Mouse (Mus musculus) embryonic fibroblast, embryonic 13.5 days (primary cell): ENCODE measurements around the gene Cops6.
A peak's percentile ranks its signal among the peaks of the same experiment; 100 is the strongest.

Experiments
- CTCF ChIP-seq: IDR thresholded peaks from 2 replicates; pipeline ENCODE4 v1.5.1; 2011; ENCODE audit warnings: mild to moderate bottlenecking, control low read depth, low read length, moderate library complexity, borderline replicate concordance; ENCODE audit not compliant: insufficient read depth
- POLR2A ChIP-seq: IDR thresholded peaks from 2 replicates; pipeline ENCODE4 v1.6.1; 2011; ENCODE audit warnings: low read depth, mild to moderate bottlenecking, control low read depth, low read length, moderate library complexity

- TF ChIP-seq POLR2A (peak; percentile 44), CTCF (no peak)
These were observed 26.9 kb downstream of the Cops6 start for GRCm38 (mm10) chr5:138187661-138188306.
